Mouse (Mus musculus): ENCODE results near the gene Thbs1. TPM values are rescaled to one million over a fixed set of nuclear protein-coding genes. Genes with fewer than 3 reads are reported as not detected.
"Not testable (repeated sequence)": the region's sequence is repeated elsewhere in the genome, so short reads cannot be mapped to it uniquely, and the experiment has no call there.

The Thbs1 gene
- polyA plus RNA-seq, 1 experiment from 2014 or later: 45.1 TPM

- Histone ChIP-seq H3K4me3 (no peak overlapping the region), H3K9me3 (no peaks in the 10 kb centered on the region), H3K27ac (replicated peaks) (no peak overlapping the region), H3K4me2 (no peak overlapping the region), H3K36me3 (peaks cover 62% of the 10 kb centered on the region), H3K4me1 (0 out of 2 replicates have a peak, but pooled peaks cover 3% of the 10 kb centered on the region), H3K27me3 (replicated peaks) (no peaks in the 10 kb centered on the region), H3K9ac (no peak overlapping the region)
- no peak for ATAC-seq (ENCODE audit: extremely low read depth, insufficient number of reproducible peaks, low FRiP score, low TSS enrichment)
- WGBS: 73% methylated on average over 11 of the region's 11 CpGs
Observed at GRCm38 (mm10) chr2:118125211-118125939, 13.7 kb downstream of the Thbs1 start.

GRCm38 (mm10) chr2:118125943-118126470, 14.3 kb downstream of the Thbs1 start:
- Histone ChIP-seq H3K4me2 (no peak overlapping the region), H3K4me1 (0 out of 2 replicates have a peak, but pooled peaks cover 3% of the 10 kb centered on the region), H3K9ac (no peak overlapping the region), H3K36me3 (peaks cover 56% of the 10 kb centered on the region), H3K27ac (replicated peaks) (no peak overlapping the region), H3K9me3 (no peaks in the 10 kb centered on the region), H3K27me3 (replicated peaks) (no peaks in the 10 kb centered on the region), H3K4me3 (no peak overlapping the region)
- ATAC-seq (ENCODE audit: extremely low read depth, insufficient number of reproducible peaks, low FRiP score, low TSS enrichment): no peak
- 80% methylated on average over 7 of the region's 7 CpGs for WGBS

GRCm38 (mm10) chr2:118127516-118128288, 16.0 kb downstream of the Thbs1 start:
- Histone ChIP-seq H3K9me3 (no peaks in the 10 kb centered on the region), H3K4me1 (no peaks in the 10 kb centered on the region), H3K9ac (no peak overlapping the region), H3K27ac (replicated peaks) (no peak overlapping the region), H3K36me3 (peaks cover 39% of the 10 kb centered on the region), H3K27me3 (replicated peaks) (no peaks in the 10 kb centered on the region), H3K4me3 (no peak overlapping the region), H3K4me2 (no peak overlapping the region)
- WGBS: 78% methylated on average over 5 of the region's 5 CpGs
- ATAC-seq (ENCODE audit: extremely low read depth, insufficient number of reproducible peaks, low FRiP score, low TSS enrichment): no peak

GRCm38 (mm10) chr2:118128313-118128712, 16.6 kb downstream of the Thbs1 start:
- peaks cover 33% of the 10 kb centered on the region for H3K36me3 ChIP-seq
- H3K4me1 ChIP-seq: no peaks in the 10 kb centered on the region
- 70% methylated on average over 3 of the region's 3 CpGs for WGBS
- H3K27me3 ChIP-seq (replicated peaks): no peaks in the 10 kb centered on the region
- H3K9ac ChIP-seq: no peak overlapping the region
- ATAC-seq (ENCODE audit: extremely low read depth, insufficient number of reproducible peaks, low FRiP score, low TSS enrichment): no peak
- H3K27ac ChIP-seq (replicated peaks): no peak overlapping the region
- no peaks in the 10 kb centered on the region for H3K9me3 ChIP-seq
- no peak overlapping the region for H3K4me2 ChIP-seq
- no peak overlapping the region for H3K4me3 ChIP-seq

- 76% methylated on average over 9 of the region's 9 CpGs for WGBS
- H3K36me3 ChIP-seq: no peaks in the 10 kb centered on the region
Observed at GRCm38 (mm10) chr2:118137071-118137470, 25.4 kb downstream of the Thbs1 start.

GRCm38 (mm10) chr2:118137776-118138175, 26.1 kb downstream of the Thbs1 start:
- WGBS: 87% methylated on average over 2 of the region's 2 CpGs
- H3K27me3 ChIP-seq (replicated peaks): no peaks in the 10 kb centered on the region
- peaks cover 3% of the 10 kb centered on the region; the same call in 1 of the 2 replicates for H3K4me1 ChIP-seq
- no peaks in the 10 kb centered on the region for H3K9me3 ChIP-seq
- H3K27ac ChIP-seq (replicated peaks): no peak overlapping the region
- no peaks in the 10 kb centered on the region for H3K36me3 ChIP-seq
- H3K4me3 ChIP-seq: no peak overlapping the region
- no peak for ATAC-seq (ENCODE audit: extremely low read depth, insufficient number of reproducible peaks, low FRiP score, low TSS enrichment)
- no peak overlapping the region for H3K4me2 ChIP-seq
- no peak overlapping the region for H3K9ac ChIP-seq

More at GRCm38 (mm10) chr2:118137071-118137470, 25.4 kb downstream of the Thbs1 start:
- Histone ChIP-seq H3K4me1 (peaks cover 3% of the 10 kb centered on the region; the same call in 1 of the 2 replicates), H3K27me3 (replicated peaks) (no peaks in the 10 kb centered on the region), H3K4me2 (no peak overlapping the region), H3K27ac (replicated peaks) (no peak overlapping the region), H3K9me3 (no peaks in the 10 kb centered on the region), H3K4me3 (no peak overlapping the region), H3K9ac (no peak overlapping the region)
- ATAC-seq (ENCODE audit: extremely low read depth, insufficient number of reproducible peaks, low FRiP score, low TSS enrichment): no peak

GRCm38 (mm10) chr2:118139261-118139660, 27.6 kb downstream of the Thbs1 start:
- no peak for ATAC-seq (ENCODE audit: extremely low read depth, insufficient number of reproducible peaks, low FRiP score, low TSS enrichment)
- H3K36me3 ChIP-seq: no peaks in the 10 kb centered on the region
- H3K4me2 ChIP-seq: no peak overlapping the region
- H3K9me3 ChIP-seq: no peaks in the 10 kb centered on the region
- H3K27me3 ChIP-seq (replicated peaks): no peaks in the 10 kb centered on the region
- H3K9ac ChIP-seq: no peak overlapping the region
- H3K4me3 ChIP-seq: no peak overlapping the region
- peaks cover 3% of the 10 kb centered on the region; the same call in 1 of the 2 replicates for H3K4me1 ChIP-seq
- 59% methylated on average over 6 of the region's 6 CpGs for WGBS
- no peak overlapping the region for H3K27ac ChIP-seq (replicated peaks)

- Histone ChIP-seq H3K27ac (replicated peaks) (no peak overlapping the region), H3K27me3 (replicated peaks) (no peaks in the 10 kb centered on the region), H3K4me1 (peaks cover 3% of the 10 kb centered on the region; the same call in 1 of the 2 replicates), H3K9ac (no peak overlapping the region), H3K9me3 (no peaks in the 10 kb centered on the region), H3K4me3 (no peak overlapping the region), H3K36me3 (no peaks in the 10 kb centered on the region), H3K4me2 (no peak overlapping the region)
- ATAC-seq (ENCODE audit: extremely low read depth, insufficient number of reproducible peaks, low FRiP score, low TSS enrichment): no peak
- 74% methylated on average over 10 of the region's 10 CpGs for WGBS
Observed at GRCm38 (mm10) chr2:118141651-118142050, 30.0 kb downstream of the Thbs1 start.

GRCm38 (mm10) chr2:118147749-118148148, 36.1 kb downstream of the Thbs1 start:
- H3K36me3 ChIP-seq; H3K4me2 ChIP-seq; H3K4me3 ChIP-seq; H3K27me3 ChIP-seq (replicated peaks); H3K27ac ChIP-seq (replicated peaks); H3K9ac ChIP-seq; H3K9me3 ChIP-seq; ATAC-seq (ENCODE audit: extremely low read depth, insufficient number of reproducible peaks, low FRiP score, low TSS enrichment): not testable (repeated sequence)
- WGBS: 35% methylated on average over 3 of the region's 3 CpGs
- H3K4me1 ChIP-seq: peaks cover 31% of the 10 kb centered on the region

- Histone ChIP-seq H3K27ac (replicated peaks) (no peak overlapping the region), H3K4me2 (no peak overlapping the region), H3K4me3 (no peak overlapping the region), H3K27me3 (replicated peaks) (no peaks in the 10 kb centered on the region), H3K9me3 (no peaks in the 10 kb centered on the region), H3K36me3 (no peaks in the 10 kb centered on the region), H3K4me1 (peaks cover 31% of the 10 kb centered on the region), H3K9ac (no peak overlapping the region)
- ATAC-seq (ENCODE audit: extremely low read depth, insufficient number of reproducible peaks, low FRiP score, low TSS enrichment): no peak
- 62% methylated on average over 4 of the region's 4 CpGs for WGBS
Observed at GRCm38 (mm10) chr2:118148321-118149142, 36.9 kb downstream of the Thbs1 start.
